Mouse (Mus musculus) ES-CJ7 (cell line): ENCODE measurements at regions not wholly inside any gene's neighbourhood (a gene's known extent, or its start where the extent isn't known, plus 50 kb on each side); places are given as distances from the start of the nearest gene placed in this dataset.

ENCODE experiments used
- DNase-seq: peaks from one replicate; pipeline ENCODE4 v3.0.0; 2011; ENCODE audit warnings: low read depth, low spot score

- no peak for DNase-seq
These were observed 207.2 kb downstream of the Tbx15 start for GRCm38 (mm10) chr3:99447361-99447760.

GRCm38 (mm10) chr3:99447813-99448212 is 207.6 kb downstream of the Tbx15 start:
- no peak for DNase-seq

DNA sequence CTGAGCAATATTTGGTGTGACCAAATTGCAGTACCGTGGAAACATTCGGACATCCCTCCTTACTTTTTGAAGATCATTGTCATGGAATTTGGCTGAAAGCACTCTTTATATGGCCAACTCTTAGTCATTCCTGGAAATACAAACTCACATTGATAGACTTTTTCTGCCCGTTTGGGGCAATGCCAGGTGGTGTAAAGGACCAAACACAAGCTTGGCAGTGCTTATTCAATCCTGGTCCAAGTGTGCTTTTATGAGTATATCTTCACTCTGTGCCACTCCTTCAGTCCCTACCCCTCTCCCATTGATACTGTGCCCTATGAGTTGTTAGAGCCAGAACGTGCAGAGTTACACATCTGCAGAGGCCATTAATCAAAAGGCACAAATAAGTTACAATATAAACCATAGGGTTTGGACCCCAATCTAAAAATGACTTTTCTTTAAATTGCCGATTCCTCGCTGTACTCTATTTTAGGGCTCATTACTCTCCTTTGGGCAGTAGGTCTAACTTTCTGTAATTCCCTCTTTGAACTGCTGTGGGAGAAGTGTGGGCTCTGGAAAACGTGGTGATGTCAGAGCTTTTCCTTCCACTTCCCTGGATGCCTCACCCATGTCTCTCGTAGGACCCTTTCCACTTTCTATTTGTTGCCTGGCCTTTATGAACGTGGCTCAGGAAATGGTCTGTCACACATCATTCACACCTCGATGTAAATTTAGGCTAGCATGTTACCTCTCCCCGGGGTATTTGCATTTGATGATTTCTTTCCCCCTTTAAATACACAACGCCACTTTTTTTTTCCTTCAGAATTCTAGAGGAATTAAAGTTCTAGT is 219.1 kb downstream of the Tbx15 start:
- no peak for DNase-seq

- DNase-seq: no peak
These were observed 259.8 kb downstream of the Tbx15 start for GRCm38 (mm10) chr3:99499980-99500379.

DNA sequence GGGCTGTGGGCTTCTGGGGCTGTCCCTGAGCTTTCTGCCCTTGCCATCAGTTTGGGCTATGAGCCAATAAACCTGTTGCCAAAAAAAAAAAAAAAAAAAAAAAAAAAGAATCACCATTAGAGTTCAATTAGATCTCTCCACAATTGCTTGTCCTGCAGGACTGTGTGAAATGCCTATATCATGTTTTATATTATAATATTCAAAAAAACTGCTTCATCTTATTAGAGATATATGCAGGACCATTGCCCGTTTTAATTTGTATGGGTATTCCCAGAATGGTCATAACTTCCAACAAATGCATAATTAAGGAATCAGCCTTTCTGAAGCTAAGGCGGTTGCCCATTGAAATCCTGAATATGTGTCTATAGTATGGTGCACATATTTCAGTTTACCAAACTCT is 264.6 kb downstream of the Tbx15 start:
- DNase-seq: no peak

- no peak for DNase-seq
These were observed 272.1 kb downstream of the Tbx15 start for GRCm38 (mm10) chr3:99512250-99512649.

GRCm38 (mm10) chr3:99512933-99513332 is 272.8 kb downstream of the Tbx15 start:
- peak; percentile 4 for DNase-seq

DNA sequence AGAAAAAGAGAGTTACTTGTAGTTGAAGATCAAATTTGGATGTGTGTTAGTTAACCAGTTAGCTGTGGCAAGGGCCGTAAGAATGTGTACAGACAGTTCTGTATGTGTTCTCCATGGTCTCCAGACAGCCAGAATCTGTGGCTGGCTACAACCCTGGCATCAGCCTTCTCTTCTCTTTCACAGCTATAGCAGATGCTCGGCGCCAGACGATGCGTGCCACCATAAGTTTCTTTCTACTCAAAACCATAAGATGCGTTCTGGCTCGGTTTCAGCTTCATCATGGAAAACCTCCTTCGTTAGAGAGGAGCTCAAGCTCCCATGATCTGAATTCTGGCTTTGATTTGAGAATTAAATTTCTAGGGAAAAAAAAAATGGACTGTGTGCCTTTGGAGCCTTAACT is 275.6 kb downstream of the Tbx15 start:
- no peak for DNase-seq

- DNase-seq: no peak
These were observed 320.7 kb downstream of the Tbx15 start for GRCm38 (mm10) chr3:99560917-99561316.

GRCm38 (mm10) chr3:99573335-99573976 is 311.8 kb upstream of the Spag17 start:
- no peak for DNase-seq

DNA sequence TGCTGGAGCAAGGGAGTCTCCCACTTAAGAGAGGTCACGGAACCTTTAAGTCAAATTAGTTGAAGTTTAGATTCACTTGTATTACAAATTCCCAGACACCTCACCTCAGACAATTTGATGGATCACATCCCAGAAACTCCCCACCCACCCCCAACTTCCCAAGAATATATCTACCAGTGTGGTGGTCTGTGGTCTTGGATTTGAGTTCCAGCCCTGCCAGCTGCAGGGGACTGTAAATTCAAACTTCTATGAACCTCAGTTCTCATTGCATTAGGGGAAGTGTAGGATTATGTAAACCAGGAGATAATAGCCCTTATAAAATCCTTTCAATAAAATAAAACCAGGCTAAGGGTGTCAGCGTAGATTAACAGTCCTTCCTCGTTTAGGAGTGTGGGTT is 311.2 kb upstream of the Spag17 start:
- no peak for DNase-seq

DNA sequence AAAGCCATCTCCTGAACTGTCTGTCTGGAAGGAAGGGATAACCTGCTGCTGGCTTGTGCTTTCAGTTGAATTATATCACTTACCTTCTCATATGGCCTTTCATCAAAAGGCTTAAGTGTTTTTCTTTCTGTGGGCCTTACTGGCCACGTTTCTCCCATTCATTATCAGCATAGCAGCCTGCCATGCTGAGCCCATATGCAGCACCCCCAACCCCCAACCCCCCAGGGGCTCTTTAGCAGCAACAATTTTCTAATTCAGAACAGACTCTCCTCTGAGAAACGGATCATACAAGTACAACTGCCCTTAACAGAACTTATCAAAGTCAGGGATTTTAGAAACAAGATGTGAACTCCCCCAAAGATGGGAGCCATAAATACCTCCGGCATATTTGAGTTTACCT is 282.5 kb upstream of the Spag17 start:
- no peak for DNase-seq

GRCm38 (mm10) chr3:99632309-99632708 is 252.9 kb upstream of the Spag17 start:
- no peak for DNase-seq

DNA sequence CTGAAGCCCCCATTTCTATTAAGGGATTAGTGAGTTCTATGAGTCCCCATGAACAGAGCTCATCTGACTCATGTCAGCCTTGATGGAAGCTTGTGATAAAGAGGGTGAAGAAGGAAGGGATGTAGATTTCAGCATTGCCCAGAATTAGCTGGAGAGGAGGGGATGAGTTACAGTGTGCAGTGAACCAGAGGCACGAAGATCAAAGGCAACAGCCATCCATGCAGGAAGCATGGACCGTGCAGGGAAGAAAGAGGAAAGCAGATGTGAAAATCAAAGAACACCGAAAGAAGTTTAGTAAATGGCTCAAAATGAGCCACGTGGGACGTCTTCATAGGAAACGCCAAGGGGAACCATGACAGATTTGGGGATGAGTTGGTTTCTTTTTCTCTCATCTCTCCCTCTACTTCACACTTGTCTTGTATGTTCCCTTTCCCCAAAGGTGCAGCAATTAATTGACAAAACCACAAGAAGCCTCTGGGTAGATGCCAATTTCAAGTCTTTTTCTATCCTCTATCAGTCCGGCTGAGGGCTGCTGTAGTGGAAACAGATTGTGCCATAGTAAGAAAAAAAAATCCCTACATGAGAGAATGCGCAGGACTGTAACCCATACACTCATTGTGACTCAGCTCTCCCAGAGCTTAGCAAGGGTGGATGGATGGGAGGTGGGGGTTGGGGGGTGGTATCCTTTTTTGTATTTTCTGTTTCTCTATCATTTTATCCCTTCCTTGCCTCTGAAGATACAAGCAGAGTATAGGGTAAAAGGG is 243.7 kb upstream of the Spag17 start:
- no peak for DNase-seq

DNA sequence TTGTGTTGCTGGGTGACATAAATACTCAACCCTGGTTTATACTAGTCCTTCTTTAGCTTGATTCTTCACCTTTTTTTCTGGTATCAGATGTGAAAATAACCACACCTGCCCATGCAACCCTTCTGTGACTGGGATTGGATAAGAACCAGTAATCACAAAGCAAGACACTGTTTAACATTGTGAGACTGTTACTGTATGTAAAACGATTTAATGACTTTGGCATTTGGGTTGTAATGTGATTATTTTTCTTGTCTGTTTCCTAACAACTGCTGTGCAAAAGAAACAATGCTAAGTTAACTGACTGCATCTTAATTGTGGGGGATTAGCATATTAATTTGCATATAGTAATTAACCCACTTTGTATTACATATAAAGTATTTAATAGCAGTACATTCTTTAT is 240.3 kb upstream of the Spag17 start:
- DNase-seq: no peak

- DNase-seq: no peak
These were observed 239.9 kb upstream of the Spag17 start for GRCm38 (mm10) chr3:99645318-99645717.

- no peak for DNase-seq
These were observed 227.6 kb upstream of the Spag17 start for GRCm38 (mm10) chr3:99657617-99658016.

GRCm38 (mm10) chr3:99663783-99664182 is 221.4 kb upstream of the Spag17 start:
- no peak for DNase-seq

DNA sequence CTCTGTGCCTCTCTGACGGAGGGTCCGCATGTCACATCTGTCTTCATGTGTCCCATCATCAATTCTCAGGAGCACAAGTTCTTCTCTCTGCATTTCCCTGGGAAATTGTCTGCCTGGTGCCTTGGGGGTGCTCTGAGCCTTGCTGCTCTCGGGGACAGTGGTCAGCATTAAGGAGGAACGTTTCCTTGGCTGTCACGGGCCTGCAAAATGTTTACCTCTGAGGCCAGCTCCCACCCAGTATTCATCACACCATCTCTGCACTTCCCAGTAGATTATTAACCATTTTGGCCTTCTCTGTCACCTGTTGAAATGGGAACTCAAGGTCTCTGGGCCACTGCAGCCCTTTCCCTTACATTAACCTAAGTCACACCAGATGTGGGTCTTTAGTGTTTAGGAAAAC is 219.8 kb upstream of the Spag17 start:
- DNase-seq: no peak

GRCm38 (mm10) chr3:99665902-99666768 is 219.1 kb upstream of the Spag17 start:
- no peak for DNase-seq

DNA sequence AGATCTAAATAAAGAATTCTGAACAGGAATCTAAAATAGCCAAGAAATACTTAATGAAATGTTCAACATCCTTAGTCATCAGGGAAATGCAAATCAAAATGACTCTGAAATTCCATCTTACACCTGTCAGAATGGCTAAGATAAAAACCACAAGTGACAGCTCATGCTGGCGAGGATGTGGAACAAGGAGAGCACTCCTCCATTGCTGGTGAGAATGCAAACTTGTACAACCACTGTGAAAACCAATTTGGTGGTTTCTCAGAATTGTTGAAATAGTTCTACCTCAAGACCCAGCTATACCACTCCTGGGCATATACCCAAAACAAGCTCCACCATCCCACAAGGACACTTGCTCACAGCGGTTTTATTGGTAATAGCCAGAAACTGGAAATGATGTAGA is 211.1 kb upstream of the Spag17 start:
- DNase-seq: no peak

- DNase-seq: no peak
These were observed 175.7 kb upstream of the Spag17 start for GRCm38 (mm10) chr3:99709506-99709905.
